Mouse (Mus musculus): ENCODE data around the gene Zfand3.

DNA sequence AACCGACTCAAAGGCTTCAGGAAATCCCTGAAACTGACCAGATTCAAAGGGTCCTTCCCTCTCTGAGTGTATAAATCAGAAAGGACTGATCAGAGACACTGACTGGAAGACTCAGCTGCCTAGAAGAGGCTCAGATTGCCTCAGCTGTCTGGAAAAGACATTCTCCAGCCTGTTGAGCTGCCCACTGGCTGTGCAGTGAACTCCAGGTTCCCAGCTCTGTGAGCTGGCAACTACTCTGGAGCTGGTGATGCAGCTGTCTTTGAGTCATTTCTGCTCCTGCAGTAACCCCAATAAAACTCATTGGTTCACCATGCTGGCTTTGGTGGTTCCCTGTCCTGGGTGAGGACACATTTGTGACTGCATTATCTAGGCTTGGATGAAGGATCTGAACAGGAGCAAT lies 226.9 kb downstream of the Zfand3 start:
- TF ChIP-seq CTCF (IDR thresholded peaks at IDR 0.05; ENCODE audit: low read depth) (no peak), EP300 (IDR thresholded peaks at IDR 0.05; ENCODE audit: low read depth) (no peak)

Data from liver, embryonic 14.5 days (tissue).